Mouse (Mus musculus): ENCODE measurements around the gene Parp8.

DNA sequence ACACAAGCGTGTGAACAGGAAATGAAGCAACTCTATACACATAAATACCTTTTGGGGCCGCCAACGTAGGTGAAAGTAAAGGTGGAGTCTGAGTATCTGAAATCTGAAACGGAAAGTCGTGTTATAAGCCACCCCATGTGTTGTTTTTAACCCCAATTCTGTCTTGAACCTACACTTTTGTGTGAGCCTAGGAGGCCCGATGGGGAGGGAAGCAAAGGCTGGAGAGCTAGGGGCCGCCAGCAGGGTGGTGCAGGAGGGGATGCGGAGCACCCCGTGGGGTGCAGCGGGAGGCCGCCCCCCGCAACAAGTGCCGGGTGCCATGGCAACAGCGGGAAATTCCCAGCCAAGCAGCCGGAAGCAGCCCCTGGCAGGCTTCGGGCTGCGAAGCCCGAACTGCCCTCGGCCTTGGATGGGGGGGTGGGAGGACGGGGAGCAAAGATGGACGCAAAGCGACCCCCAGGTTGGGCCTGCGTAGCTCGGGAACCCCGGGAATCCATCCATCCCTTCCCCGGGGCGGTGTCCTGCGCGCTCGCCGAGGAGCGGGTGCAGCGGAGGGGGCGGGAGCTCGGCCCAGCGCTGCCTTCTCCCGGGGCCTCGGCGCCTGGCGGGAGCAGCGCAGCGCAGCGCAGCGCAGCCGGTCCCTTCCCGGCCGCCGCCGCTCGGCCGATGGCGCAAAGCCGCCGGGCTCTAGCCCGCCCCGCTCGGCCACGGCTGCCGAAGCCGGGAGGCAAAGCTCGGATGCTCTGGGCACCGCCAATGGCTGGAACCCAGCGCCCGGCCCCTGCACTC, 1.0 kb downstream of the Parp8 start:
- TF ChIP-seq CTCF (IDR thresholded peaks at IDR 0.05; ENCODE audit: low read depth) (no peak), EP300 (IDR thresholded peaks at IDR 0.05; ENCODE audit: low read depth) (no peak)
